Mouse (Mus musculus) hindbrain, embryonic 16.5 days (tissue): ENCODE data around the gene Fos. TPM values are rescaled to one million over a fixed set of nuclear protein-coding genes. Genes with fewer than 3 reads are reported as not detected.

Experiments used
- ATAC-seq: fragments of 200-750 bp; cut with Nextera tagmentation; 2 replicates; pipeline ENCODE4 v1.8.0; 2017; ENCODE audit warnings: moderate TSS enrichment, moderate library complexity
- H3K27ac ChIP-seq: fragments of 300-500 bp; sonication (generic); 2 replicates; pipeline ENCODE4 v1.5.1; 2014; ENCODE audit warnings: low read depth, mild to moderate bottlenecking, control low read depth, low read length, moderate library complexity
- H3K27me3 ChIP-seq: fragments of 300-500 bp; sonication (generic); replicated peaks from 2 replicates; pipeline ENCODE4 v1.6.1; 2014; ENCODE audit warnings: low read length; ENCODE audit not compliant: control insufficient read depth, insufficient read depth
- H3K36me3 ChIP-seq: fragments of 300-500 bp; sonication (generic); 2 replicates; pipeline ENCODE4 v1.6.1; 2014; ENCODE audit warnings: mild to moderate bottlenecking, low read length, moderate library complexity, mixed read lengths; ENCODE audit not compliant: control insufficient read depth, insufficient read depth
- H3K4me1 ChIP-seq: fragments of 300-500 bp; sonication (generic); 2 replicates; pipeline ENCODE4 v1.6.1; 2014; ENCODE audit warnings: low read depth, low read length; ENCODE audit not compliant: control insufficient read depth, insufficient read depth
- H3K4me2 ChIP-seq: fragments of 300-500 bp; sonication (generic); 2 replicates; pipeline ENCODE4 v1.6.1; 2014; ENCODE audit warnings: mild to moderate bottlenecking, low read length, control low read depth, moderate library complexity
- H3K4me3 ChIP-seq: fragments of 300-500 bp; sonication (generic); 2 replicates; pipeline ENCODE4 v1.5.1; 2014; ENCODE audit warnings: mild to moderate bottlenecking, low read length, control low read depth, moderate library complexity
- H3K9ac ChIP-seq: fragments of 300-500 bp; sonication (generic); 2 replicates; pipeline ENCODE4 v1.6.1; 2014; ENCODE audit warnings: low read depth, mild to moderate bottlenecking, control low read depth, low read length, moderate library complexity
- H3K9me3 ChIP-seq: fragments of 300-500 bp; sonication (generic); 2 replicates; pipeline ENCODE4 v1.6.1; 2014; ENCODE audit warnings: mild to moderate bottlenecking, low read length, moderate library complexity; ENCODE audit not compliant: control insufficient read depth
- WGBS: fragments of 180-500 bp; shearing (Covaris S2); extraction: QIAGEN DNeasy Blood & Tissue Kit; methylation state at CpG from one replicate; pipeline ENCODE4 v1.1.7; 2014; 5-methylcytosine and 5-hydroxymethylcytosine counted together
- polyA plus RNA-seq: library from polyadenylated mRNA; unstranded; fragments of >200 nt; fragmentation: Nextera tagmentation; extraction: Ambion mirVana; gene quantifications from 2 replicates; pipeline ENCODE4 v1.2.1, GENCODE M21; 2015

Fos gene
- polyA plus RNA-seq, 1 experiment from 2014 or later: 3.9 TPM

- peak overlapping the region; percentile 71 for H3K9ac ChIP-seq
- H3K9me3 ChIP-seq: no peaks in the 10 kb centered on the region
- H3K4me1 ChIP-seq: peaks cover 25% of the 10 kb centered on the region
- under 1% methylated on average over 40 of the region's 42 CpGs for WGBS
- peak overlapping the region; percentile 96 for H3K4me2 ChIP-seq
- peak overlapping the region; percentile 42 for H3K4me3 ChIP-seq
- ATAC-seq: peak; percentile 47
- no peaks in the 10 kb centered on the region for H3K36me3 ChIP-seq
- H3K27me3 ChIP-seq: peaks cover 11% of the 10 kb centered on the region
- H3K27ac ChIP-seq: peak overlapping the region; percentile 71
Measured at GRCm38 (mm10) chr12:85471920-85472655, 1.6 kb upstream of the Fos start.

- peak overlapping the region; percentile 71 for H3K9ac ChIP-seq
- under 1% methylated on average over 23 of the region's 23 CpGs for WGBS
- H3K4me3 ChIP-seq: peak overlapping the region; percentile 42
- H3K27ac ChIP-seq: peak overlapping the region; percentile 12; the same call in 1 of the 2 replicates
- H3K4me1 ChIP-seq: peaks cover 25% of the 10 kb centered on the region
- no peaks in the 10 kb centered on the region for H3K9me3 ChIP-seq
- H3K36me3 ChIP-seq: no peaks in the 10 kb centered on the region
- peak overlapping the region; percentile 96 for H3K4me2 ChIP-seq
- peak; percentile 4; the same call in 1 of the 2 replicates for ATAC-seq
- peaks cover 11% of the 10 kb centered on the region for H3K27me3 ChIP-seq
Measured at GRCm38 (mm10) chr12:85472656-85473410, 857 bp upstream of the Fos start.

GRCm38 (mm10) chr12:85474298-85475231, 875 bp downstream of the Fos start:
- H3K27me3 ChIP-seq: peaks cover 11% of the 10 kb centered on the region
- H3K9me3 ChIP-seq: no peaks in the 10 kb centered on the region
- peak overlapping the region; percentile 96 for H3K4me2 ChIP-seq
- under 1% methylated on average over 46 of the region's 49 CpGs for whole genome bisulfite sequencing
- peaks cover 25% of the 10 kb centered on the region for H3K4me1 ChIP-seq
- no peak for ATAC-seq
- no peaks in the 10 kb centered on the region for H3K36me3 ChIP-seq
- peak overlapping the region; percentile 42 for H3K4me3 ChIP-seq
- no peak overlapping the region for H3K27ac ChIP-seq
- peak overlapping the region; percentile 10 for H3K9ac ChIP-seq

GRCm38 (mm10) chr12:85475232-85475919, 1.7 kb downstream of the Fos start:
- WGBS: 8% methylated on average over 14 of the region's 16 CpGs
- Histone ChIP-seq H3K36me3 (no peaks in the 10 kb centered on the region), H3K9me3 (no peaks in the 10 kb centered on the region), H3K9ac (peak overlapping the region; percentile 33; the same call in 1 of the 2 replicates), H3K4me3 (peak overlapping the region; percentile 42), H3K27ac (no peak overlapping the region), H3K27me3 (peaks cover 11% of the 10 kb centered on the region), H3K4me1 (peaks cover 25% of the 10 kb centered on the region), H3K4me2 (peak overlapping the region; percentile 96)
- no peak for ATAC-seq

GRCm38 (mm10) chr12:85475920-85476828, 2.5 kb downstream of the Fos start:
- peaks cover 11% of the 10 kb centered on the region for H3K27me3 ChIP-seq
- H3K9me3 ChIP-seq: no peaks in the 10 kb centered on the region
- H3K9ac ChIP-seq: no peak overlapping the region
- peak overlapping the region; percentile 42 for H3K4me3 ChIP-seq
- H3K4me1 ChIP-seq: peaks cover 25% of the 10 kb centered on the region
- H3K36me3 ChIP-seq: no peaks in the 10 kb centered on the region
- H3K4me2 ChIP-seq: peak overlapping the region; percentile 96; the same call in 1 of the 2 replicates
- H3K27ac ChIP-seq: no peak overlapping the region
- WGBS: 42% methylated on average over 23 of the region's 23 CpGs
- ATAC-seq: no peak

- peaks cover 11% of the 10 kb centered on the region for H3K27me3 ChIP-seq
- H3K36me3 ChIP-seq: no peaks in the 10 kb centered on the region
- no peaks in the 10 kb centered on the region for H3K9me3 ChIP-seq
- WGBS: 78% methylated on average over 4 of the region's 4 CpGs
- no peak overlapping the region for H3K27ac ChIP-seq
- H3K4me3 ChIP-seq: no peak overlapping the region
- no peak overlapping the region for H3K4me2 ChIP-seq
- H3K4me1 ChIP-seq: peaks cover 20% of the 10 kb centered on the region
- H3K9ac ChIP-seq: no peak overlapping the region
- ATAC-seq: no peak
Measured at GRCm38 (mm10) chr12:85477219-85477618, 3.5 kb downstream of the Fos start.

- H3K27ac ChIP-seq: no peak overlapping the region
- no peaks in the 10 kb centered on the region for H3K36me3 ChIP-seq
- no peak overlapping the region for H3K4me3 ChIP-seq
- ATAC-seq: no peak
- 77% methylated on average over 3 of the region's 3 CpGs for WGBS
- H3K4me1 ChIP-seq: peaks cover 14% of the 10 kb centered on the region
- H3K27me3 ChIP-seq: peaks cover 11% of the 10 kb centered on the region
- no peak overlapping the region for H3K4me2 ChIP-seq
- H3K9ac ChIP-seq: no peak overlapping the region
- no peaks in the 10 kb centered on the region for H3K9me3 ChIP-seq
Measured at GRCm38 (mm10) chr12:85477804-85478203, 4.1 kb downstream of the Fos start.

- H3K4me2 ChIP-seq: no peak overlapping the region
- no peak for ATAC-seq
- H3K27me3 ChIP-seq: peaks cover 11% of the 10 kb centered on the region
- peaks cover 11% of the 10 kb centered on the region for H3K4me1 ChIP-seq
- H3K27ac ChIP-seq: no peak overlapping the region
- no peak overlapping the region for H3K9ac ChIP-seq
- no peaks in the 10 kb centered on the region for H3K9me3 ChIP-seq
- WGBS: 70% methylated on average over 7 of the region's 7 CpGs
- no peak overlapping the region for H3K4me3 ChIP-seq
- no peaks in the 10 kb centered on the region for H3K36me3 ChIP-seq
Measured at GRCm38 (mm10) chr12:85478696-85479095, 5.0 kb downstream of the Fos start.
